Mouse (Mus musculus): ENCODE data around the gene Acot8. TPM values are rescaled to one million over a fixed set of nuclear protein-coding genes. Genes with fewer than 3 reads are reported as not detected.

Acot8 gene
- polyA plus RNA-seq, 1 experiment from 2014 or later: 17.8 TPM

DNA sequence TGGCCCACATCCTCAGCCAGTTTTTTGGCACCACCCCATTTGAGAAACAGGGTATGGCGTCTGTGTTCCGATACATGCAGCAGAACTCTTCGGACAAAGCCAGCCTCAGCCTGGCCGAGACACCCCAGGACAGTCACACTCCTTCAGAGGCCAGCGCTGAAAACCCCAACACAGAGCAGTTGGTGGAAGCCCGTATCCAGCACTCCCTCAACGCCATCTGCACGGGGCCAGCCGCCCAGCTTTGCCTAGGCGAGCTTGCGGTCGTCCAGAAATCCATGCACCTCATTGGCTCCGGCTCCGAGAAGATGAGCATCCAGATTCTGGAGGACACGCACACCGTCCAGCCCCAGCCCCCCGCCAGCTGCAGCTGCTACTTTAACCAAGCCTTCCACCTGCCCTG lies 20.8 kb upstream of the Acot8 start:
- Histone ChIP-seq H3K27me3 (ENCODE audit: insufficient read depth, low read length) (no peaks in the 10 kb centered on the region), H3K9me3 (ENCODE audit: low read depth, low read length) (no peaks in the 10 kb centered on the region), H3K27ac (ENCODE audit: low read depth) (no peak overlapping the region), H3K36me3 (ENCODE audit: insufficient read depth) (peaks cover 48% of the 10 kb centered on the region), H3K4me2 (no peak overlapping the region), H3K4me3 (ENCODE audit: low read depth, low read length) (no peak overlapping the region), H3K4me1 (ENCODE audit: insufficient read depth) (no peaks in the 10 kb centered on the region), H3K9ac (no peak overlapping the region)
- WGBS: 93% methylated on average over 17 of the region's 17 CpGs
- ATAC-seq (ENCODE audit: insufficient read depth) (no peak), DNase-seq (no peak)
- no peak for TF ChIP-seq CTCF (IDR thresholded peaks at IDR 0.05; ENCODE audit: low read depth)

GRCm38 (mm10) chr2:164823969-164824368 lies 19.3 kb upstream of the Acot8 start:
- peaks cover 46% of the 10 kb centered on the region for H3K36me3 ChIP-seq (ENCODE audit: insufficient read depth)
- no peak for ATAC-seq (ENCODE audit: insufficient read depth)

DNA sequence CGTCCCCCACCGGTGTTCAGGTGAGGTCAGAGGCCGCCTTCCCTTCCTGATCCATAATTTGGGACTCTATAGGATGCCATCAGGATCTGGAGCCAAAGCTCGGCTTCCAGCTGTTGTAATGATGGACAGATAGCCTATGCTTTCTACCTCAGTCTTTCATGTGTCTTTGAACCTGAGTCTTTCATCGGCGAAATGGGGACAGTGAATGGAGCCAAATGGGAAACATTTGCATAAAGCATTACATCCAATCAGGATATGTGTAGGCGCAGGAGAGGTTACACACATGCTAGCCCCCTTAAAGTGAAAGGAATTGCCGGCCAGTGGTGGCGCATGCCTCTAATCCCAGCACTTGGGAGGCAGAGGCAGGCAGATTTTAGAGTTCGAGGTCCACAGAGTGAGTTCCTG lies 18.5 kb upstream of the Acot8 start:
- ATAC-seq (ENCODE audit: insufficient read depth): peak; percentile 77
- Histone ChIP-seq H3K4me2 (peak overlapping the region; percentile 72), H3K4me1 (ENCODE audit: insufficient read depth) (peaks cover under 1% of the 10 kb centered on the region; the same call in 1 of the 2 replicates), H3K36me3 (ENCODE audit: insufficient read depth) (peaks cover 38% of the 10 kb centered on the region), H3K27ac (ENCODE audit: low read depth) (peak overlapping the region; percentile 87), H3K9me3 (ENCODE audit: low read depth, low read length) (no peaks in the 10 kb centered on the region), H3K9ac (peak overlapping the region; percentile 63), H3K27me3 (ENCODE audit: insufficient read depth, low read length) (no peaks in the 10 kb centered on the region), H3K4me3 (ENCODE audit: low read depth, low read length) (peak overlapping the region; percentile 80)
- TF ChIP-seq CTCF (IDR thresholded peaks at IDR 0.05; ENCODE audit: low read depth): peak; percentile 45
- peak; percentile 76 for DNase-seq
- WGBS: 2% methylated on average over 10 of the region's 10 CpGs

More at GRCm38 (mm10) chr2:164823969-164824368, 19.3 kb upstream of the Acot8 start:
- no peak for DNase-seq
- H3K4me1 ChIP-seq (ENCODE audit: insufficient read depth): no peaks in the 10 kb centered on the region
- no peak overlapping the region for H3K9ac ChIP-seq
- H3K9me3 ChIP-seq (ENCODE audit: low read depth, low read length): no peaks in the 10 kb centered on the region
- WGBS: 92% methylated on average over 4 of the region's 4 CpGs
- peak overlapping the region; percentile 80; the same call in 1 of the 2 replicates for H3K4me3 ChIP-seq (ENCODE audit: low read depth, low read length)
- H3K27me3 ChIP-seq (ENCODE audit: insufficient read depth, low read length): no peaks in the 10 kb centered on the region
- TF ChIP-seq CTCF (IDR thresholded peaks at IDR 0.05; ENCODE audit: low read depth): no peak
- peak overlapping the region; percentile 72 for H3K4me2 ChIP-seq
- H3K27ac ChIP-seq (ENCODE audit: low read depth): no peak overlapping the region

DNA sequence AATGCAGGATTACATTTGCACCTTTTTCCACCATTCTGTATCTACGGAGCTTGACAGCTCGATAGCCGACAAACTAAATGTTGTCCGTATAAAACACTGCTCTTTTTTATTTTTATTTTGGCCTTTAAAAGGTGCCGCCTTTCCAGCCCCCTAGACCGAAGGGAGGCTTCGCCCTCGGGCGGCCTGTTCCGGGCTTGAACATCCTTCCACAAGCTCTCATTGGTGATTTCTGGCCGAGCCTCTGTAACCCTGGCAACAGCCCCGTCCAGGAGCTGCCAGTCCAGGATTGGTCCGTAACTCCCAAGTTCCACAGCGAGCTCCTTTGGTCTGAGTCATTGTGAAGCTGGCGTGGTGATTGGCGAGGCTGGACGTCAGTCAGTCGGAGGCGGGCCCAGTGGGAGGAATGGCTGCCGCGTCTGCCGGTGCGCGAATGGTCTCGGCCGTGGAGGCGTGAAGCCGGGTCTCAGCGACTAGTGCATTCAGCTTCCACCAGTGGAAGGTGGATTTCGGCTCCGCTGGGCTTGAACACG lies 18.0 kb upstream of the Acot8 start, which contains the start of gene Zswim1:
TSS of gene Zswim1 (plus strand) at position 51 of the 530 bp plus-strand sequence.
- H3K4me1 ChIP-seq (ENCODE audit: insufficient read depth): peaks cover 5% of the 10 kb centered on the region; the same call in 1 of the 2 replicates
- H3K4me2 ChIP-seq: peak within 1 kb of the TSS; percentile 72
- H3K27me3 ChIP-seq (ENCODE audit: insufficient read depth, low read length): no peaks in the 10 kb centered on the region
- 1% methylated on average over 32 of the region's 32 CpGs for WGBS
- peak within 1 kb of the TSS; percentile 80 for H3K4me3 ChIP-seq (ENCODE audit: low read depth, low read length)
- no peak for TF ChIP-seq CTCF (IDR thresholded peaks at IDR 0.05; ENCODE audit: low read depth)
- peak; percentile 100 for ATAC-seq (ENCODE audit: insufficient read depth)
- peak; percentile 99 for DNase-seq
- H3K9me3 ChIP-seq (ENCODE audit: low read depth, low read length): no peaks in the 10 kb centered on the region
- H3K9ac ChIP-seq: peak within 1 kb of the TSS; percentile 63
- H3K36me3 ChIP-seq (ENCODE audit: insufficient read depth): peaks cover 33% of the 10 kb centered on the region
- peak within 1 kb of the TSS; percentile 87 for H3K27ac ChIP-seq (ENCODE audit: low read depth)

DNA sequence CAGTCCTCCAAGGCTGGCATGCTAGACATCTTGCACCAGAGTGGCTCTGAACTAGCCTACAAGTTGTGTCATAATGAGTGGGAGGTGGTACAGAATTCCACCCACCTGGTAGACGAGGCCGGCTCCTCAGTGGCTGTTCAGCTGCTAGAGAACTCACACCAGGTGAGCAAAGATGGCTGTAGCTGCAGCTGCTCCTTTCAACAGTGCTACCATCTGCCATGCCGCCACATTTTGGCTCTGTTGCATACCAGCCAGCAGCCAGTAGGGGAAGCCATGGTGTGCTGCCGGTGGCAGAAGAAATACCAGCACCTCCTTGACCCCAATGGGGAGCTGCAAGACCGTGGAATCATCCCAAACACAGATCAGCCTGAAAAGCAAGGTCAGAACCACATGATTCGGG lies 16.4 kb upstream of the Acot8 start:
- Histone ChIP-seq H3K9me3 (ENCODE audit: low read depth, low read length) (no peaks in the 10 kb centered on the region), H3K27me3 (ENCODE audit: insufficient read depth, low read length) (no peaks in the 10 kb centered on the region), H3K4me2 (no peak overlapping the region), H3K36me3 (ENCODE audit: insufficient read depth) (peaks cover 16% of the 10 kb centered on the region), H3K27ac (ENCODE audit: low read depth) (no peak overlapping the region), H3K4me3 (ENCODE audit: low read depth, low read length) (no peak overlapping the region), H3K9ac (no peak overlapping the region), H3K4me1 (ENCODE audit: insufficient read depth) (peaks cover 6% of the 10 kb centered on the region; the same call in 1 of the 2 replicates)
- TF ChIP-seq CTCF (IDR thresholded peaks at IDR 0.05; ENCODE audit: low read depth): no peak
- WGBS: 80% methylated on average over 6 of the region's 6 CpGs
- ATAC-seq (ENCODE audit: insufficient read depth) (no peak), DNase-seq (no peak)

GRCm38 (mm10) chr2:164817703-164818102 lies 13.0 kb upstream of the Acot8 start:
- no peak for TF ChIP-seq CTCF (IDR thresholded peaks at IDR 0.05; ENCODE audit: low read depth)
- Histone ChIP-seq H3K4me1 (ENCODE audit: insufficient read depth) (peaks cover 6% of the 10 kb centered on the region; the same call in 1 of the 2 replicates), H3K9ac (no peak overlapping the region), H3K36me3 (ENCODE audit: insufficient read depth) (no peaks in the 10 kb centered on the region), H3K9me3 (ENCODE audit: low read depth, low read length) (no peaks in the 10 kb centered on the region), H3K27me3 (ENCODE audit: insufficient read depth, low read length) (no peaks in the 10 kb centered on the region), H3K27ac (ENCODE audit: low read depth) (peak overlapping the region; percentile 21; the same call in 1 of the 2 replicates), H3K4me3 (ENCODE audit: low read depth, low read length) (no peak overlapping the region), H3K4me2 (no peak overlapping the region)
- WGBS: 38% methylated on average over 5 of the region's 5 CpGs
- peak; percentile 42 for ATAC-seq (ENCODE audit: insufficient read depth)
- peak; percentile 52 for DNase-seq

DNA sequence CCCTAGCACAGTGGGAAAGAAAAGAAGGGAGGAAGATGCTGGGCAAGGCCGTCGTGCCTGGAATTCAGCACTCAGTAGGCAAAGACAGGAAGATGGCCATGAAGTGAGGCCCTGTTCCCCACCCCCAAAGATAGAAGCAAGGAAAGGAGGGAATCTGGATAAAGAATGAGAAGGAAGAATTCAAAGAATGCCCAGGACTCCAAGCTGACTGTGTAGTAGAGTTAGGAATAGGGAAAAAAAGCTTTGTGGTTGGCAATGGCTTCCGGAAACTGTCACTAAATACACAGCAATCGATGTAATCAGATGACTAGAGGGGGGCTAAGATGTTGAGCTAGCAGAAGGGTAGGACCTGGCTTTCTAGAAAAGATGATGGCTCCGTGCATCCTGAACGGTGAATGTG lies 12.5 kb upstream of the Acot8 start:
- Histone ChIP-seq H3K4me2 (no peak overlapping the region), H3K36me3 (ENCODE audit: insufficient read depth) (no peaks in the 10 kb centered on the region), H3K4me1 (ENCODE audit: insufficient read depth) (peaks cover 6% of the 10 kb centered on the region; the same call in 1 of the 2 replicates), H3K9me3 (ENCODE audit: low read depth, low read length) (no peaks in the 10 kb centered on the region), H3K27me3 (ENCODE audit: insufficient read depth, low read length) (no peaks in the 10 kb centered on the region), H3K9ac (no peak overlapping the region), H3K4me3 (ENCODE audit: low read depth, low read length) (no peak overlapping the region), H3K27ac (ENCODE audit: low read depth) (peak overlapping the region; percentile 21; the same call in 1 of the 2 replicates)
- TF ChIP-seq CTCF (IDR thresholded peaks at IDR 0.05; ENCODE audit: low read depth): no peak
- 62% methylated on average over 6 of the region's 6 CpGs for WGBS
- ATAC-seq (ENCODE audit: insufficient read depth) (no peak), DNase-seq (no peak)

Data from lung, embryonic 14.5 days (tissue).